Mouse (Mus musculus) heart, embryonic 10.5 days (tissue): ENCODE data around the gene Ndufb8. TPM values are rescaled to one million over a fixed set of nuclear protein-coding genes. Genes with fewer than 3 reads are reported as not detected.
A peak's percentile ranks its signal among the peaks of the same experiment; 100 is the strongest.

Source experiments
- DNase-seq: peaks from one replicate; pipeline ENCODE4 v3.0.0-alpha.2; 2017; ENCODE audit warnings: low spot score
- H3K27ac ChIP-seq: fragments of 300-500 bp; sonication (generic); 2 replicates; pipeline ENCODE4 v1.5.1; 2016; ENCODE audit warnings: mild to moderate bottlenecking
- H3K27me3 ChIP-seq: fragments of 300-500 bp; sonication (generic); 2 replicates; pipeline ENCODE4 v1.6.1; 2016; ENCODE audit warnings: mild to moderate bottlenecking; ENCODE audit not compliant: poor library complexity, insufficient read depth, severe bottlenecking
- H3K36me3 ChIP-seq: fragments of 300-500 bp; sonication (generic); 2 replicates; pipeline ENCODE4 v1.6.1; 2016; ENCODE audit warnings: mild to moderate bottlenecking, moderate library complexity
- H3K4me1 ChIP-seq: fragments of 300-500 bp; sonication (generic); 2 replicates; pipeline ENCODE4 v1.6.1; 2016; ENCODE audit warnings: mild to moderate bottlenecking
- H3K4me3 ChIP-seq: fragments of 300-500 bp; sonication (generic); 2 replicates; pipeline ENCODE4 v1.5.1; 2016; ENCODE audit warnings: mild to moderate bottlenecking, moderate library complexity
- H3K9me3 ChIP-seq: fragments of 300-500 bp; sonication (generic); 2 replicates; pipeline ENCODE4 v1.6.1; 2016; ENCODE audit warnings: mild to moderate bottlenecking, moderate library complexity
- WGBS: fragments of 180-500 bp; shearing (Covaris S2); methylation state at CpG from one replicate; pipeline ENCODE4 v1.1.7; 2016; 5-methylcytosine and 5-hydroxymethylcytosine counted together
- polyA plus RNA-seq: library from polyadenylated mRNA; unstranded; fragments of >200 nt; fragmentation: Nextera tagmentation; extraction: Ambion mirVana; gene quantifications from 2 replicates; pipeline ENCODE4 v1.2.1, GENCODE M21; 2016

Gene Ndufb8
- 861 and 988 TPM in 2 replicates for polyA plus RNA-seq

- H3K9me3 ChIP-seq = no peaks in the 10 kb centered on the region
- H3K27me3 ChIP-seq = no peaks in the 10 kb centered on the region
- H3K27ac ChIP-seq = peak within 1 kb of the TSS; percentile 97
- H3K4me1 ChIP-seq = peaks cover 13% of the 10 kb centered on the region; the same call in 1 of the 2 replicates
- DNase-seq = peak; percentile 97
- H3K36me3 ChIP-seq = peaks cover 37% of the 10 kb centered on the region
- peak within 1 kb of the TSS; percentile 90 for H3K4me3 ChIP-seq
- WGBS = under 1% methylated on average over 50 of the region's 50 CpGs
Measured at GRCm38 (mm10) chr19:44554861-44555590, at the start of gene Ndufb8. Gene Ndufb8, minus strand, starts transcription at chr19:44555440.

GRCm38 (mm10) chr19:44594180-44594579 lies 38.9 kb upstream of the Ndufb8 start:
- no peak for DNase-seq
- H3K27me3 ChIP-seq = peaks cover 24% of the 10 kb centered on the region
- no peak overlapping the region for H3K4me3 ChIP-seq
- 91% methylated on average over 14 of the region's 14 CpGs for WGBS
- no peaks in the 10 kb centered on the region for H3K36me3 ChIP-seq
- no peak overlapping the region for H3K27ac ChIP-seq
- peaks cover 7% of the 10 kb centered on the region for H3K4me1 ChIP-seq
- H3K9me3 ChIP-seq = no peaks in the 10 kb centered on the region

- peaks cover 37% of the 10 kb centered on the region for H3K27me3 ChIP-seq
- no peak overlapping the region for H3K4me3 ChIP-seq
- H3K36me3 ChIP-seq = no peaks in the 10 kb centered on the region
- H3K9me3 ChIP-seq = no peaks in the 10 kb centered on the region
- DNase-seq = no peak
- no peaks in the 10 kb centered on the region for H3K4me1 ChIP-seq
- no peak overlapping the region for H3K27ac ChIP-seq
- 83% methylated on average over 6 of the region's 6 CpGs for WGBS
Measured at GRCm38 (mm10) chr19:44591638-44592037, 36.4 kb upstream of the Ndufb8 start.

- Histone ChIP-seq H3K9me3 (no peaks in the 10 kb centered on the region), H3K27ac (no peak overlapping the region), H3K36me3 (no peaks in the 10 kb centered on the region), H3K4me3 (no peak overlapping the region), H3K4me1 (no peaks in the 10 kb centered on the region), H3K27me3 (peaks cover 43% of the 10 kb centered on the region)
- WGBS = 85% methylated on average over 18 of the region's 18 CpGs
- DNase-seq = no peak
Measured at GRCm38 (mm10) chr19:44590992-44591391, 35.8 kb upstream of the Ndufb8 start.

GRCm38 (mm10) chr19:44589591-44590223 lies 34.5 kb upstream of the Ndufb8 start:
- WGBS = 35% methylated on average over 7 of the region's 7 CpGs

GRCm38 (mm10) chr19:44588036-44588435 lies 32.8 kb upstream of the Ndufb8 start:
- H3K9me3 ChIP-seq = no peaks in the 10 kb centered on the region
- H3K4me1 ChIP-seq = no peaks in the 10 kb centered on the region
- H3K36me3 ChIP-seq = no peaks in the 10 kb centered on the region
- H3K27me3 ChIP-seq = peaks cover 73% of the 10 kb centered on the region
- H3K4me3 ChIP-seq = no peak overlapping the region
- DNase-seq = no peak
- 32% methylated on average over 4 of the region's 4 CpGs for WGBS
- no peak overlapping the region for H3K27ac ChIP-seq

More at GRCm38 (mm10) chr19:44589591-44590223, 34.5 kb upstream of the Ndufb8 start:
- no peaks in the 10 kb centered on the region for H3K4me1 ChIP-seq
- H3K9me3 ChIP-seq = no peaks in the 10 kb centered on the region
- H3K4me3 ChIP-seq = no peak overlapping the region
- no peak for DNase-seq
- H3K36me3 ChIP-seq = no peaks in the 10 kb centered on the region
- no peak overlapping the region for H3K27ac ChIP-seq
- peaks cover 56% of the 10 kb centered on the region for H3K27me3 ChIP-seq

- no peaks in the 10 kb centered on the region for H3K9me3 ChIP-seq
- H3K27me3 ChIP-seq = peaks cover 48% of the 10 kb centered on the region
- 34% methylated on average over 9 of the region's 9 CpGs for WGBS
- no peaks in the 10 kb centered on the region for H3K4me1 ChIP-seq
- no peak overlapping the region for H3K4me3 ChIP-seq
- H3K36me3 ChIP-seq = no peaks in the 10 kb centered on the region
- H3K27ac ChIP-seq = no peak overlapping the region
- DNase-seq = peak; percentile 92
Measured at GRCm38 (mm10) chr19:44582638-44583309, 27.5 kb upstream of the Ndufb8 start.

GRCm38 (mm10) chr19:44582103-44582502 lies 26.9 kb upstream of the Ndufb8 start:
- Histone ChIP-seq H3K27ac (no peak overlapping the region), H3K27me3 (peaks cover 41% of the 10 kb centered on the region), H3K36me3 (no peaks in the 10 kb centered on the region), H3K9me3 (no peaks in the 10 kb centered on the region), H3K4me1 (no peaks in the 10 kb centered on the region), H3K4me3 (no peak overlapping the region)
- no peak for DNase-seq
- 84% methylated on average over 10 of the region's 10 CpGs for WGBS

- 71% methylated on average over 1 of the region's 1 CpGs for WGBS
- Histone ChIP-seq H3K4me3 (no peak overlapping the region), H3K27me3 (0 out of 2 replicates have a peak, but pooled peaks cover under 1% of the 10 kb centered on the region), H3K4me1 (no peaks in the 10 kb centered on the region), H3K27ac (no peak overlapping the region), H3K9me3 (no peaks in the 10 kb centered on the region), H3K36me3 (peaks cover 32% of the 10 kb centered on the region)
- no peak for DNase-seq
Measured at GRCm38 (mm10) chr19:44578038-44578437, 22.8 kb upstream of the Ndufb8 start.

GRCm38 (mm10) chr19:44576275-44576674 lies 21.0 kb upstream of the Ndufb8 start:
- Histone ChIP-seq H3K36me3 (peaks cover 49% of the 10 kb centered on the region), H3K4me1 (no peaks in the 10 kb centered on the region), H3K27ac (no peak overlapping the region), H3K4me3 (no peak overlapping the region), H3K9me3 (no peaks in the 10 kb centered on the region), H3K27me3 (no peaks in the 10 kb centered on the region)
- DNase-seq = no peak
- WGBS = 73% methylated on average over 7 of the region's 7 CpGs

GRCm38 (mm10) chr19:44567763-44568162 lies 12.5 kb upstream of the Ndufb8 start:
- WGBS = 92% methylated on average over 3 of the region's 3 CpGs
- H3K4me3 ChIP-seq = no peak overlapping the region

GRCm38 (mm10) chr19:44564006-44564405 lies 8.8 kb upstream of the Ndufb8 start:
- peaks cover 44% of the 10 kb centered on the region for H3K36me3 ChIP-seq

More at GRCm38 (mm10) chr19:44567763-44568162, 12.5 kb upstream of the Ndufb8 start:
- Histone ChIP-seq H3K36me3 (peaks cover 81% of the 10 kb centered on the region), H3K9me3 (no peaks in the 10 kb centered on the region), H3K27me3 (no peaks in the 10 kb centered on the region), H3K4me1 (peaks cover 12% of the 10 kb centered on the region), H3K27ac (no peak overlapping the region)
- no peak for DNase-seq

More at GRCm38 (mm10) chr19:44564006-44564405, 8.8 kb upstream of the Ndufb8 start:
- no peak overlapping the region for H3K27ac ChIP-seq
- no peaks in the 10 kb centered on the region for H3K27me3 ChIP-seq
- no peak for DNase-seq
- H3K9me3 ChIP-seq = no peaks in the 10 kb centered on the region
- no peak overlapping the region; the same call in 1 of the 2 replicates for H3K4me3 ChIP-seq
- 96% methylated on average over 14 of the region's 14 CpGs for WGBS
- peaks cover 12% of the 10 kb centered on the region for H3K4me1 ChIP-seq
